Mouse (Mus musculus) embryonic facial prominence, embryonic 14.5 days (tissue): Measurements from ENCODE around the gene Myh11. TPM values are rescaled to one million over a fixed set of nuclear protein-coding genes. Genes with fewer than 3 reads are reported as not detected.

Experiments used
- ATAC-seq: fragments of 200-750 bp; cut with Nextera tagmentation; 2 replicates; pipeline ENCODE4 v1.8.0; 2017; ENCODE audit warnings: low read depth, moderate number of reproducible peaks, moderate TSS enrichment
- DNase-seq: peaks from one replicate; pipeline ENCODE4 v3.0.0-alpha.2; 2015; ENCODE audit warnings: low spot score
- H3K27ac ChIP-seq: fragments of 300-500 bp; sonication (generic); replicated peaks from 2 replicates; pipeline ENCODE4 v1.5.1; 2014; ENCODE audit warnings: low read depth, mild to moderate bottlenecking, low read length, moderate library complexity
- H3K27me3 ChIP-seq: fragments of 300-500 bp; sonication (generic); replicated peaks from 2 replicates; pipeline ENCODE4 v1.6.1; 2014; ENCODE audit warnings: low read length; ENCODE audit not compliant: control insufficient read depth, insufficient read depth
- H3K36me3 ChIP-seq: fragments of 300-500 bp; sonication (generic); 2 replicates; pipeline ENCODE4 v1.6.1; 2014; ENCODE audit warnings: low read length, mixed read lengths; ENCODE audit not compliant: control insufficient read depth, insufficient read depth
- H3K4me1 ChIP-seq: fragments of 300-500 bp; sonication (generic); 2 replicates; pipeline ENCODE4 v1.6.1; 2014; ENCODE audit warnings: antibody characterized with exemption, low read length; ENCODE audit not compliant: control insufficient read depth, insufficient read depth
- H3K4me2 ChIP-seq: fragments of 300-500 bp; sonication (generic); 2 replicates; pipeline ENCODE4 v1.6.1; 2014; ENCODE audit warnings: low read depth, mild to moderate bottlenecking, low read length, moderate library complexity, mixed read lengths
- H3K4me3 ChIP-seq: fragments of 300-500 bp; sonication (generic); 2 replicates; pipeline ENCODE4 v1.5.1; 2014; ENCODE audit warnings: low read depth, mild to moderate bottlenecking, low read length
- H3K9ac ChIP-seq: fragments of 300-500 bp; sonication (generic); 2 replicates; pipeline ENCODE4 v1.6.1; 2014; ENCODE audit warnings: low read depth, mild to moderate bottlenecking, low read length, moderate library complexity, mixed read lengths
- H3K9me3 ChIP-seq: fragments of 300-500 bp; sonication (generic); 2 replicates; pipeline ENCODE4 v1.6.1; 2016; ENCODE audit warnings: low read length; ENCODE audit not compliant: control insufficient read depth
- WGBS: fragments of 180-500 bp; shearing (Covaris S2); extraction: QIAGEN DNeasy Blood & Tissue Kit; methylation state at CpG from one replicate; pipeline ENCODE4 v1.1.7; 2014; 5-methylcytosine and 5-hydroxymethylcytosine counted together
- polyA plus RNA-seq: library from polyadenylated mRNA; unstranded; fragments of >200 nt; fragmentation: Nextera tagmentation; extraction: Ambion mirVana; gene quantifications from 2 replicates; pipeline ENCODE4 v1.2.1, GENCODE M21; 2014

Gene Myh11
- polyA plus RNA-seq, 1 experiment from 2014 or later, result 4.0 TPM

DNA sequence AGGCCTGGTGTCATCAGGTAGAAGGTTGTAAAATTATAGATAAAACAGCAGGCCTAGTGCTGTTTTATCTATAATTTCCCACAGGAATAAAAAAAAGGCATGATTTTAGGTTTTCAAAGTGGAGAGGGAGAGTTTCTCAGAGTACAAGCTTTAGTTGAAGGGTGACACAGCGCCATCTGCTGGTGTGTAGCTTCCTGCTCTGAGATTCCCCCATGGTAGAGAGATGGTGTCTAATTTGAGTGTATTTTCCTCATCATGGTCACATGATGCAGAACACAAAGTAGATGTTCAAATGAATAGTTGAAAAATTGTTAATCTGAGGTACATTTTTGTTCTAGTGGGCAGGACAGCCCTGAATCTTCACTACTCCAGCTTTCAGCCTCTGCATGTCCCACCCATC lies 95.7 kb downstream of the Myh11 start:
- 15% methylated on average over 1 of the region's 1 CpGs for WGBS

DNA sequence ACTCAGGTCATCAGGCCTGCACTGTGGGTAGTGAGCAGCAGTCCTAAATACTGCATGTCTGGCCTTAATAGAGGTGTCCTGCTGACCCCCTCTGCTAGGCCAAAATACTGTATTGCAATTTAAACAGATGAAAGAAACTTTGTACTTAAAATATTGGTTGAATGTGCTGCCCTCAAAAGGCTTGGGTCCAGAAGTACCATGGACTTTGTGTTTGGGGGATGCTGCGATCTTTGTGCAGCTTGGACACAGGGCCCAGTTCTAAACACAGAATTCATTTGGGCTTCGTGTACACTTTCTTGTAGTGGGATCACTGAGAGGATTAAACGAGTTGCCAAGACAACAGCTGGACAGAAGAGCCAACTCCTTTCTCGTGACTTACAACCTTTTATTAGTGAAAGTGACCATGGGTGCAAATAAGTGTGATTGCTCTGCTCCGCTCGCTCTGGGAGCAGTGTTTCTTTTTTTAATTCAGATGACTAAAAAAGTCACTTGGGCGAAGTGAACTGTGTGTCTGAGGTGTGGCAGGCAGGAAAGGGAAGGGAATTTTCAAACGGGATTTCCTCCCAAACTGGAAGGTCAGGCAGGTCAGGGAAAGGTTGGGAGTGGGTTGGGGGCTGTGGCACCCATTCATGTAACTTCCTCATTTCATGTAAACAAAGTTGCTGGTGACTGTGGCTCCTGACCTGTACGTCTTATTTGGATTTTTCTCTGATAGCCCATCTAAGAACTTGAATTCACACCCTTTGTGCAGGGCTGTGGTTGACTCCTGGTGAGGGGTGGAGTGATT lies 96.8 kb downstream of the Myh11 start:
- Histone ChIP-seq H3K9ac (no peak overlapping the region), H3K27me3 (no peaks in the 10 kb centered on the region), H3K4me3 (no peak overlapping the region), H3K27ac (no peak overlapping the region), H3K4me2 (no peak overlapping the region), H3K4me1 (no peaks in the 10 kb centered on the region), H3K9me3 (no peaks in the 10 kb centered on the region), H3K36me3 (peaks cover 40% of the 10 kb centered on the region)
- 73% methylated on average over 9 of the region's 9 CpGs for WGBS
- ATAC-seq (no peak), DNase-seq (no peak)

More for the DNA sequence above, 95.7 kb downstream of the Myh11 start:
- no peak overlapping the region for H3K4me3 ChIP-seq
- ATAC-seq (no peak), DNase-seq (peak; percentile 36)
- H3K27ac ChIP-seq, result no peak overlapping the region
- H3K27me3 ChIP-seq, result no peaks in the 10 kb centered on the region
- H3K4me1 ChIP-seq, result no peaks in the 10 kb centered on the region
- no peak overlapping the region for H3K4me2 ChIP-seq
- no peaks in the 10 kb centered on the region for H3K9me3 ChIP-seq
- H3K9ac ChIP-seq, result no peak overlapping the region
- H3K36me3 ChIP-seq, result peaks cover 30% of the 10 kb centered on the region

DNA sequence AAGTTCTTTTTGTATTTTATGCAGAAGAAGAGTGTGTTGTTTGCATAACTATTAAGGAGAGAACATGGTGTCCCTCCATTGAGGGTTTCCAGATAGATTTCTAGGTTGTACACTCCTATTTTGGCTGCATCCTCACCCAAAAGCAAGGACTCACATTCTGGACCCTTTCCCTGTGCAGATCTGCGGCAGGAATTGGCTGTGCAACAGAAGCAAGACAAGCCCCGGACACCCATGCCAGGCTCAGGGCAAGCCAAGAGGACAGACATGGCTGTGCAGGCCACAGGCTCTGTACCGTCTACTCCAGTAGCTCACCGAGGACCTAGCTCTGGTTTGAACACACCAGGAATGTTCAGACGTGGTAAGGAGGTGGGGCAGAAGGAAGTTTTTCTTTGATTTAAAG lies 105.7 kb downstream of the Myh11 start:
- WGBS, result 91% methylated on average over 5 of the region's 5 CpGs
- Histone ChIP-seq H3K9me3 (no peaks in the 10 kb centered on the region), H3K4me1 (no peaks in the 10 kb centered on the region), H3K9ac (no peak overlapping the region), H3K27ac (no peak overlapping the region), H3K27me3 (no peaks in the 10 kb centered on the region), H3K4me3 (no peak overlapping the region), H3K36me3 (peaks cover 100% of the 10 kb centered on the region), H3K4me2 (no peak overlapping the region)
- no peak for DNase-seq
- ATAC-seq, result no peak

DNA sequence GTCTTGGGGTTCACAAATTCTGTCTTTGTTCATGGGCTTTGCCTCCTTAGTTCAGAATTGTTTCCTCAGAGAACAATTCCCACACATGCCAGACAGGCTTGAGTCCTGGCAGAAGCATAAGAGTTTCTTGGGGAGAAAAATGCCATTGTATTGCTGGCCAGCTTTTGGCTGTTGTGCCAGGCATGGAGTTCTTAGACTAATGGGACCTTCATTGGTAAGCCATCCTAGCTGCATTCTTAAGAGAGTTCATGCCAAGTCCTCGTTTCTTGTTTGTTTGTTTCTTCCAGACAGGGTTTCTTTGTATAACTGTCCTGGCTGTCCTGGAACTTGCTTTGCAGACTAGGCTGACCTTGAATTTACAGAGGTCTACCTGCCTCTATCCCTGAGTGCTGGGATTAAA lies 107.3 kb downstream of the Myh11 start:
- H3K27me3 ChIP-seq, result no peaks in the 10 kb centered on the region
- peaks cover 95% of the 10 kb centered on the region for H3K36me3 ChIP-seq
- no peaks in the 10 kb centered on the region for H3K4me1 ChIP-seq
- WGBS, result 78% methylated on average over 1 of the region's 1 CpGs
- no peak overlapping the region for H3K27ac ChIP-seq
- ATAC-seq (no peak), DNase-seq (no peak)
- no peak overlapping the region for H3K4me2 ChIP-seq
- no peak overlapping the region for H3K4me3 ChIP-seq
- H3K9ac ChIP-seq, result no peak overlapping the region
- H3K9me3 ChIP-seq, result no peaks in the 10 kb centered on the region

DNA sequence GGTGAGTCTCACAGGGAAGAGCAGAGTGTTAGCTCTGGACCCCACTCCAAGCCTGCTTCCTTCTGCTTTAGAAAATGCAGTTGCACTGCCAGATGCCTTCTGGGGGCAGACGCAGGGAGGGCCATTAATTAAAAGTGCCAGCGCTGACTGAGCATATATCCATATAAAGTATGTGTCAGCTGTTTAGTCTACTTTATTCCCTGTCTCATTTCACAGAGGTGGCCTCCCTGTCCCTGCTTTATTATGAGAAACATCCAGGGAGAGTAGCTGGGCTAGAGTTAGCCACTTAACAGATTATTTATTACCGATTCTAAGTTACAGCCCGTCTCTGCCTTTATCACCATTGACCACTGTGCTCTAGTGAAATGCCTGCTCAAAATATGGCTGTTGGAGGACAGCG lies 108.8 kb downstream of the Myh11 start:
- no peak overlapping the region for H3K9ac ChIP-seq
- H3K4me1 ChIP-seq, result no peaks in the 10 kb centered on the region
- no peak for ATAC-seq
- no peaks in the 10 kb centered on the region for H3K27me3 ChIP-seq
- no peak for DNase-seq
- no peak overlapping the region for H3K4me3 ChIP-seq
- no peak overlapping the region for H3K4me2 ChIP-seq
- no peaks in the 10 kb centered on the region for H3K9me3 ChIP-seq
- no peak overlapping the region for H3K27ac ChIP-seq
- peaks cover 93% of the 10 kb centered on the region for H3K36me3 ChIP-seq
- WGBS, result 90% methylated on average over 5 of the region's 5 CpGs

DNA sequence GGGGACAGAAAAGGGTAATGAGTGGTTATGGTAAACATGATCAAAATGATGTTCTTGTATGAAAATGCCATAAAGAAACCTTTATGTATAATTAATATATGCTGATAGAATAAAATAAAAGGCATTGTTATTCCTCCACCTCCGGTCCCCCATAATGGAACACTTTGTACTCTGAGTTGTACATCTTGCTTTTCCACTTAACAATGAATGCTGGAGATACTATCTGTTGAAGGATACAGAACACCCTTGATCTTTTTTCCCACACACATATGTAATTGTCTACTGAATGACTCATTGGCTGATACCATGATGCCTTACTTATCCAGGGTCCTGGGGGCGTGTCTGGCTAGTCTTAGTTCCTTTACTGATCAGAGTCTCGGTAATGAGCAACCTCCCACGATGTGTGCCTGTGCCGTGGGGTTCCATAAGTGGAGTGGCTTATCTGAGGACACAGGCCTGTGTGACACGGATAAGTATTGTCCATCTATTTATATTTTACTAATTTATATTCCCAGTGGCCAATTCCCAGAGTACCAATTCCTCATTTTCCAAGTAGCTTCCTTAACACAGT lies 110.9 kb downstream of the Myh11 start:
- DNase-seq, result no peak
- Histone ChIP-seq H3K36me3 (peaks cover 92% of the 10 kb centered on the region), H3K27me3 (no peaks in the 10 kb centered on the region), H3K4me2 (no peak overlapping the region), H3K9me3 (no peaks in the 10 kb centered on the region), H3K27ac (no peak overlapping the region), H3K4me1 (no peaks in the 10 kb centered on the region), H3K4me3 (no peak overlapping the region), H3K9ac (no peak overlapping the region)
- 89% methylated on average over 6 of the region's 6 CpGs for WGBS
- ATAC-seq, result no peak

DNA sequence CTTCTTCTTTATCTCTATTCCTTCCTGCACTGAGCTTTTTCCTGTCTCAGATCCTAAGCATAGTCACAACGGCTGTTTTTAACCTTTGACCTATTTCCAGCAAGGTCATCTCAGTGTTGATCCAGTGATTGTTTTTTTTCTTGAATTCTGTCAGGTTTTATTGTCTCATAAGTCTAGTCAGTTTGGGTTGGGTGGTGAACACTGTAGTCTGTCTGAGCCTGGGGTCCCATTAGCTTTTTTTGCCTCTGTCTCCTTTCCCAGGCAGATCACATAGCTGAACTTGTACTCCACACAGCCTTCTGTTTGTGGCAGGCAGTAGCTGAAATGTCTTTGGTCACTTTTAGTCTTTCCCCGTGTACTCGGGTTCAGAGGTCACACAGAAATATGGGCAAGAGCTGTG lies 113.1 kb downstream of the Myh11 start:
- no peak for DNase-seq
- Histone ChIP-seq H3K4me3 (no peak overlapping the region), H3K9me3 (no peaks in the 10 kb centered on the region), H3K27ac (no peak overlapping the region), H3K4me2 (no peak overlapping the region), H3K27me3 (no peaks in the 10 kb centered on the region), H3K9ac (no peak overlapping the region), H3K4me1 (no peaks in the 10 kb centered on the region), H3K36me3 (peaks cover 92% of the 10 kb centered on the region)
- no peak for ATAC-seq
- WGBS, result 61% methylated on average over 3 of the region's 3 CpGs

DNA sequence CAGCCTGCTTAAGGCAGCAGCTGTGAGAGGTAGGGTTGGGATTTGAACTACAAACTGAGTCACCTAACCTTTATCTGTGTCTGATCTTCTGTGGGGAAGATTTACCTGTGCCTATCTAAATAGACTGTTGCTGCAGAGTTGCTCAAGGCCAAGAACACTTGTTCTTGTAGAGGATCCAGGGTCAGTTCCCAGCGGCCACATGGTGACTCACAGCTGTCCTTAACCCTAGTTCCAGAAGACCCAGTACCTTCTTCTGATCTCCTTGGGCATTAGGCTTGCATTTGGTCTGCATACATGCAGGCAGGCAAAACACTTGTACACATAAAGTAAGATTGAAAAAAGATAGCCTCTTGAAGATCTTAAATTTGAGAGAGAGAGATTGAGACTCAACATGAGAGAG lies 121.5 kb downstream of the Myh11 start:
- H3K4me2 ChIP-seq, result no peak overlapping the region
- no peaks in the 10 kb centered on the region for H3K9me3 ChIP-seq
- H3K36me3 ChIP-seq, result peaks cover 65% of the 10 kb centered on the region
- no peak overlapping the region for H3K9ac ChIP-seq
- H3K4me3 ChIP-seq, result no peak overlapping the region
- H3K27me3 ChIP-seq, result no peaks in the 10 kb centered on the region
- no peak overlapping the region for H3K27ac ChIP-seq
- H3K4me1 ChIP-seq, result no peaks in the 10 kb centered on the region
- WGBS, result 92% methylated on average over 1 of the region's 1 CpGs
- DNase-seq, result no peak
- ATAC-seq, result no peak

DNA sequence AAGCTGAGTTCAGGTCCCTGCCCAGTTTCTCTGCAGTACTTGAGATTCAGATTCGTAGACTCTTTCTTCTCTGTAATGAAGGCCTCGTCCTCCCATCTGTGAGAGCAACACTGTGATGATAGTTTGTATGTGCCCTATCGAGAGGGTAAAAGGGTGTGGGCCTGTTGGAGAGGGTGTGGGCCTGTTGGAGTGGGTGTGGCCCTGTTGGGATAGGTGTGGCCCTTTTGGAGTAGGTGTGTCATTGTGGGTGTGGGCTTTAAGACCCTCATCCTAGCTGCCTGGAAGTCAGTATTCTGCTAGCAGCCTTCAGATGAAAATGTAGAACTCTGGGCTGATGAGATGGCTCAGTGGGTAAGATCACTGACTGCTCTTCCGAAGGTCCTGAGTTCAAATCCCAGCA lies 124.7 kb downstream of the Myh11 start:
- Histone ChIP-seq H3K4me1 (peaks cover 3% of the 10 kb centered on the region; the same call in 1 of the 2 replicates), H3K9ac (no peak overlapping the region), H3K9me3 (no peaks in the 10 kb centered on the region), H3K4me2 (no peak overlapping the region), H3K27me3 (no peaks in the 10 kb centered on the region), H3K36me3 (peaks cover 33% of the 10 kb centered on the region), H3K27ac (no peak overlapping the region), H3K4me3 (no peak overlapping the region)
- WGBS, result 93% methylated on average over 4 of the region's 4 CpGs
- DNase-seq, result no peak
- ATAC-seq, result no peak
